Mouse (Mus musculus) heart, adult 2 months (tissue): ENCODE measurements around the gene Ift81. TPM values are rescaled to one million over a fixed set of nuclear protein-coding genes. Genes with fewer than 3 reads are reported as not detected.
A peak's percentile ranks its signal among the peaks of the same experiment; 100 is the strongest.

Source experiments
- DNase-seq, 2 experiments: peaks; one replicate each; pipeline ENCODE4 v3.0.0; 2021
- H3K27ac ChIP-seq: fragments of 200-600 bp; 2 replicates; pipeline ENCODE4 v1.8.1; 2022
- H3K27me3 ChIP-seq: fragments of 200-500 bp; 2 replicates; pipeline ENCODE4 v1.6.1; 2012; ENCODE audit warnings: mild to moderate bottlenecking, low read length, inconsistent platforms, mixed read lengths; ENCODE audit not compliant: control insufficient read depth, insufficient read depth
- H3K36me3 ChIP-seq: fragments of 200-500 bp; 2 replicates; pipeline ENCODE4 v1.6.1; 2012; ENCODE audit warnings: low read length, inconsistent platforms; ENCODE audit not compliant: control insufficient read depth, insufficient read depth
- H3K4me1 ChIP-seq: fragments of 200-500 bp; 2 replicates; pipeline ENCODE4 v1.6.1; 2011; ENCODE audit warnings: low read length; ENCODE audit not compliant: control insufficient read depth, insufficient read depth
- H3K4me3 ChIP-seq: fragments of 200-600 bp; 2 replicates; pipeline ENCODE4 v1.8.1; 2022
- H3K79me2 ChIP-seq: fragments of 200-500 bp; replicated peaks from 2 replicates; pipeline ENCODE4 v1.6.1; 2012; ENCODE audit warnings: mild to moderate bottlenecking, inconsistent platforms, low read length, moderate library complexity, mixed read lengths; ENCODE audit not compliant: control insufficient read depth, insufficient read depth
- H3K9ac ChIP-seq: fragments of 200-500 bp; 2 replicates; pipeline ENCODE4 v1.6.1; 2012; ENCODE audit warnings: low read depth, mild to moderate bottlenecking, control low read depth, inconsistent platforms, low read length, mixed read lengths
- CTCF ChIP-seq: fragments of 200-600 bp; IDR thresholded peaks from 2 replicates; pipeline ENCODE4 v1.8.1; 2022; ENCODE audit warnings: antibody characterized with exemption, mild to moderate bottlenecking, moderate library complexity
- EP300 ChIP-seq: fragments of 200-500 bp; IDR thresholded peaks from 2 replicates; pipeline ENCODE4 v1.6.1; 2011; ENCODE audit warnings: low read depth, low read length, control low read depth; ENCODE audit not compliant: insufficient read depth
- POLR2A ChIP-seq: fragments of 200-500 bp; IDR thresholded peaks from 2 replicates; pipeline ENCODE4 v1.6.1; 2011; ENCODE audit warnings: mild to moderate bottlenecking, low read depth, low read length, control low read depth; ENCODE audit not compliant: insufficient read depth
- WGBS: fragments of 180-500 bp; shearing (Covaris S2); methylation state at CpG from one replicate; pipeline ENCODE4 v1.1.7; 2018; 5-methylcytosine and 5-hydroxymethylcytosine counted together
- intact Hi-C: fragments of 180-260 bp; cut with DNase I; formaldehyde crosslinking; loops from one replicate; pipeline ENCODE4 v1.15.1; 2025
- polyA plus RNA-seq: library from polyadenylated mRNA; depleted of rRNA; stranded (reverse); fragments of >200 nt; gene quantifications from 2 replicates; pipeline ENCODE4 v1.2.3, GENCODE M21; 2012
- total RNA-seq, 2 experiments: library from RNA; stranded (reverse); gene quantifications; 2 replicates each; pipeline ENCODE4 v1.2.3; 2021

Ift81 gene
- total and polyA plus RNA-seq, 3 experiments: 11.4 to 97.0 (median 78.1) TPM

GRCm38 (mm10) chr5:122636958-122637357, 22.6 kb upstream of the Ift81 start:
- Histone ChIP-seq H3K27me3 (no peaks in the 10 kb centered on the region), H3K27ac (no peak overlapping the region), H3K9ac (no peak overlapping the region), H3K79me2 (no peaks in the 10 kb centered on the region), H3K4me3 (no peak overlapping the region), H3K36me3 (no peaks in the 10 kb centered on the region), H3K4me1 (0 out of 2 replicates have a peak, but pooled peaks cover 1% of the 10 kb centered on the region)
- TF ChIP-seq POLR2A: no peak
- no peak for TF ChIP-seq CTCF
- no peak for TF ChIP-seq EP300
- 22% methylated on average over 16 of the region's 16 CpGs for WGBS
- no peak for DNase-seq
- intact Hi-C loops: no loop called here

- no peak for TF ChIP-seq CTCF
- no peak for TF ChIP-seq EP300
- TF ChIP-seq POLR2A: no peak
- Histone ChIP-seq H3K79me2 (no peaks in the 10 kb centered on the region), H3K4me1 (0 out of 2 replicates have a peak, but pooled peaks cover 1% of the 10 kb centered on the region), H3K36me3 (no peaks in the 10 kb centered on the region), H3K9ac (no peak overlapping the region), H3K27me3 (no peaks in the 10 kb centered on the region; the same call in 1 of the 2 replicates), H3K27ac (no peak overlapping the region), H3K4me3 (no peak overlapping the region)
- WGBS: 63% methylated on average over 9 of the region's 9 CpGs
- intact Hi-C loops: no loop called here
- DNase-seq: no peak
These were observed 22.0 kb upstream of the Ift81 start for GRCm38 (mm10) chr5:122636308-122636707.

GRCm38 (mm10) chr5:122635228-122635627, 20.9 kb upstream of the Ift81 start:
- intact Hi-C loops: no loop called here
- 85% methylated on average over 8 of the region's 8 CpGs for WGBS
- Histone ChIP-seq H3K36me3 (no peaks in the 10 kb centered on the region), H3K4me1 (0 out of 2 replicates have a peak, but pooled peaks cover 1% of the 10 kb centered on the region), H3K27ac (no peak overlapping the region), H3K4me3 (no peak overlapping the region), H3K9ac (no peak overlapping the region), H3K79me2 (no peaks in the 10 kb centered on the region), H3K27me3 (no peaks in the 10 kb centered on the region; the same call in 1 of the 2 replicates)
- DNase-seq: no peak
- TF ChIP-seq POLR2A: no peak
- TF ChIP-seq EP300: no peak
- TF ChIP-seq CTCF: no peak

- Histone ChIP-seq H3K36me3 (no peaks in the 10 kb centered on the region), H3K27ac (peak overlapping the region; percentile 75), H3K79me2 (no peaks in the 10 kb centered on the region), H3K4me1 (peaks cover 5% of the 10 kb centered on the region), H3K9ac (no peak overlapping the region), H3K27me3 (no peaks in the 10 kb centered on the region; the same call in 1 of the 2 replicates), H3K4me3 (no peak overlapping the region)
- WGBS: 14% methylated on average over 2 of the region's 2 CpGs
- DNase-seq: peak; percentile 86 to 90
- TF ChIP-seq CTCF: peak; percentile 86
- peak; percentile 99 for TF ChIP-seq EP300
- TF ChIP-seq POLR2A: no peak
- intact Hi-C loops: loop anchor here (2.0 to 5.0 kb wide), 3 partner anchors 80 to 226 kb away; no protein-coding TSS in a partner anchor
These were observed 12.9 kb upstream of the Ift81 start for GRCm38 (mm10) chr5:122627243-122627642.

- no peak overlapping the region for H3K27ac ChIP-seq
- TF ChIP-seq CTCF (no peak), EP300 (no peak), POLR2A (no peak)
These were observed 11.4 kb upstream of the Ift81 start for GRCm38 (mm10) chr5:122625565-122626252.

GRCm38 (mm10) chr5:122624952-122625479, 10.7 kb upstream of the Ift81 start:
- intact Hi-C loops: loop anchor here (5.0 kb wide), 2 partner anchors 102 to 123 kb away; partner anchors contain the start of gene Atp2a2
- H3K27ac ChIP-seq: no peak overlapping the region
- no peak overlapping the region for H3K4me3 ChIP-seq
- no peaks in the 10 kb centered on the region for H3K36me3 ChIP-seq
- no peak for DNase-seq
- no peak overlapping the region for H3K9ac ChIP-seq
- 75% methylated on average over 11 of the region's 11 CpGs for WGBS
- H3K4me1 ChIP-seq: peaks cover 12% of the 10 kb centered on the region
- no peaks in the 10 kb centered on the region for H3K79me2 ChIP-seq
- H3K27me3 ChIP-seq: no peaks in the 10 kb centered on the region
- TF ChIP-seq POLR2A (no peak), CTCF (no peak), EP300 (no peak)

More at GRCm38 (mm10) chr5:122625565-122626252, 11.4 kb upstream of the Ift81 start:
- Histone ChIP-seq H3K4me3 (no peak overlapping the region), H3K36me3 (no peaks in the 10 kb centered on the region), H3K27me3 (no peaks in the 10 kb centered on the region), H3K9ac (no peak overlapping the region), H3K4me1 (peaks cover 12% of the 10 kb centered on the region), H3K79me2 (no peaks in the 10 kb centered on the region)
- no peak for DNase-seq
- WGBS: 79% methylated on average over 14 of the region's 14 CpGs
- intact Hi-C loops: loop anchor here (2.0 to 5.0 kb wide), 3 partner anchors 79 to 225 kb away; no protein-coding TSS in a partner anchor
